Mouse (Mus musculus): ENCODE measurements at regions not wholly inside any gene's neighbourhood (a gene's known extent, or its start where the extent isn't known, plus 50 kb on each side); places are given as distances from the start of the nearest gene placed in this dataset.
A peak's percentile ranks its signal among the peaks of the same experiment; 100 is the strongest.

- Histone ChIP-seq H3K27me3 (ENCODE audit: control insufficient read depth in 1 of 2, insufficient read depth in 2 of 2, low read length in 2 of 2) (no peaks in the 10 kb centered on the region), H3K9me3 (replicated peaks; ENCODE audit: insufficient read depth, low read length) (no peaks in the 10 kb centered on the region), H3K9ac (ENCODE audit: control insufficient read depth, low read depth, low read length, poor library complexity, severe bottlenecking) (no peak overlapping the region), H3K36me3 (ENCODE audit: control insufficient read depth in 1 of 2, insufficient read depth in 2 of 2, low read length in 2 of 2) (no peaks in the 10 kb centered on the region), H3K27ac (ENCODE audit: control insufficient read depth, low read depth, low read length) (no peak overlapping the region), H3K79me2 (ENCODE audit: control insufficient read depth, insufficient read depth, low read length, poor library complexity) (no peaks in the 10 kb centered on the region), H3K4me1 (ENCODE audit: control insufficient read depth in 1 of 2, insufficient read depth in 2 of 2, low read length in 2 of 2) (no peaks in the 10 kb centered on the region), H3K4me3 (ENCODE audit: control insufficient read depth in 1 of 2, insufficient read depth in 1 of 2, low read depth in 2 of 2, low read length in 2 of 2) (no peak overlapping the region)
- DNase-seq (ENCODE audit: low read depth, low spot score) = peak; percentile 12
- TF ChIP-seq CHD2 (IDR thresholded peaks at IDR 0.05; ENCODE audit: low read length) (no peak), MXI1 (IDR thresholded peaks at IDR 0.05; ENCODE audit: low read depth, low read length) (no peak), ZNF384 (IDR thresholded peaks at IDR 0.05; ENCODE audit: low read depth, low read length) (no peak), CTCF (IDR thresholded peaks at IDR 0.05 in 2 of 3, conservative IDR thresholded peaks at IDR 0.05 in 1 of 3; ENCODE audit: control insufficient read depth in 1 of 3, insufficient read depth in 1 of 3, low read depth in 2 of 3, low read length in 3 of 3, poor library complexity in 1 of 3, severe bottlenecking in 1 of 3) (no peak), EP300 (IDR thresholded peaks at IDR 0.05; ENCODE audit: low read depth in 1 of 2, low read length in 2 of 2) (no peak), NELFE (IDR thresholded peaks at IDR 0.05; ENCODE audit: low read depth, low read length) (no peak), TBP (IDR thresholded peaks at IDR 0.05; ENCODE audit: low read depth, low read length) (no peak), MAX (IDR thresholded peaks at IDR 0.05; ENCODE audit: low read length) (no peak), POLR2AphosphoS5 (IDR thresholded peaks at IDR 0.05; ENCODE audit: borderline replicate concordance, low read depth, low read length) (no peak), MYC (IDR thresholded peaks at IDR 0.05; ENCODE audit: low read depth, low read length) (no peak), ELF1 (IDR thresholded peaks at IDR 0.05; ENCODE audit: low read depth, low read length) (no peak), USF1 (IDR thresholded peaks at IDR 0.05; ENCODE audit: low read depth, low read length) (no peak), CHD1 (IDR thresholded peaks at IDR 0.05; ENCODE audit: low read depth, low read length) (no peak)
Observed at GRCm38 (mm10) chr1:79956121-79956520, 95.1 kb upstream of the Serpine2 start.

GRCm38 (mm10) chr1:79944231-79944630 is 83.3 kb upstream of the Serpine2 start:
- TF ChIP-seq ETS1 (IDR thresholded peaks at IDR 0.05; ENCODE audit: low read depth, low read length) (no peak), SMC3 (IDR thresholded peaks at IDR 0.05; ENCODE audit: low read depth, low read length) (no peak), ZNF384 (IDR thresholded peaks at IDR 0.05; ENCODE audit: low read depth, low read length) (no peak), MAZ (IDR thresholded peaks at IDR 0.05; ENCODE audit: low read depth, low read length) (no peak), NELFE (IDR thresholded peaks at IDR 0.05; ENCODE audit: low read depth, low read length) (no peak), USF2 (IDR thresholded peaks at IDR 0.05; ENCODE audit: borderline replicate concordance in 1 of 2, insufficient read depth in 1 of 2, low read depth in 1 of 2, low read length in 2 of 2) (no peak), ZMIZ1 (IDR thresholded peaks at IDR 0.05; ENCODE audit: low read depth, low read length) (no peak), MEF2A (IDR thresholded peaks at IDR 0.05; ENCODE audit: extremely low read depth, insufficient replicate concordance, low read depth, low read length, poor library complexity, severe bottlenecking) (no peak), MAX (IDR thresholded peaks at IDR 0.05; ENCODE audit: low read length) (no peak)
- Histone ChIP-seq H3K9me3 (replicated peaks; ENCODE audit: insufficient read depth, low read length) (no peaks in the 10 kb centered on the region), H3K27me3 (ENCODE audit: control insufficient read depth in 1 of 2, insufficient read depth in 2 of 2, low read length in 2 of 2) (no peaks in the 10 kb centered on the region), H3K36me3 (ENCODE audit: control insufficient read depth in 1 of 2, insufficient read depth in 2 of 2, low read length in 2 of 2) (no peaks in the 10 kb centered on the region), H3K4me1 (ENCODE audit: control insufficient read depth in 1 of 2, insufficient read depth in 2 of 2, low read length in 2 of 2) (no peaks in the 10 kb centered on the region), H3K9ac (ENCODE audit: control insufficient read depth, low read depth, low read length, poor library complexity, severe bottlenecking) (no peak overlapping the region), H3K79me2 (ENCODE audit: control insufficient read depth, insufficient read depth, low read length, poor library complexity) (no peaks in the 10 kb centered on the region), H3K27ac (ENCODE audit: control insufficient read depth, low read depth, low read length) (no peak overlapping the region), H3K4me3 (ENCODE audit: control insufficient read depth in 1 of 2, insufficient read depth in 1 of 2, low read depth in 2 of 2, low read length in 2 of 2) (no peak overlapping the region)
- DNase-seq (ENCODE audit: low read depth, low spot score) = no peak

Measured in MEL (cell line).